Mouse (Mus musculus): ENCODE results near the gene Clps. TPM values are rescaled to one million over a fixed set of nuclear protein-coding genes. Genes with fewer than 3 reads are reported as not detected.

Gene Clps
- polyA plus RNA-seq (2015; fragmentation: Illumina TruSeq; extraction: RNeasy Lipid Tissue Mini Kit (QIAGEN cat#74804); ENCODE audit: insufficient read depth, low read depth, low replicate concordance), result 44,031 TPM

DNA sequence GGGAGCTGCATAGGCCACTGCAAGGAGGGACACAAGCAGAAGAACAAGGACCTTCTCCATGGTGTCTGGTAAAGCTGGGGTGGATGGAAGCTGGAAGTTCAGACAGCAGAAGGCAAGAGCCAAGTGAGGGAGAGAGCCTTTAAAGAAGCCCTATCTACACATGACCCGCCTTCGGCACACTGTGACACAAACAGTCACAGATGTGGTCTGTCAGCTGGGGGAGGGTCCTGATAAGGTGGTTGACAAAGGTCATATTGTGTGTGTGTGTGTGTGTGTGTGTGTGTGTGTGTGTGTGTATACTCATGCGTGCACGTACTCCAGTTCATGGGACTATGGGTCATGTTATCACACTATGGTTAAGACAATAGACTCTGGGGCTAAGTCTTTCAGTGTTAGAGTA, at the start of gene Clps:
Gene Clps, minus strand, starts transcription at position 169 of the 400 bp plus-strand sequence.

DNA sequence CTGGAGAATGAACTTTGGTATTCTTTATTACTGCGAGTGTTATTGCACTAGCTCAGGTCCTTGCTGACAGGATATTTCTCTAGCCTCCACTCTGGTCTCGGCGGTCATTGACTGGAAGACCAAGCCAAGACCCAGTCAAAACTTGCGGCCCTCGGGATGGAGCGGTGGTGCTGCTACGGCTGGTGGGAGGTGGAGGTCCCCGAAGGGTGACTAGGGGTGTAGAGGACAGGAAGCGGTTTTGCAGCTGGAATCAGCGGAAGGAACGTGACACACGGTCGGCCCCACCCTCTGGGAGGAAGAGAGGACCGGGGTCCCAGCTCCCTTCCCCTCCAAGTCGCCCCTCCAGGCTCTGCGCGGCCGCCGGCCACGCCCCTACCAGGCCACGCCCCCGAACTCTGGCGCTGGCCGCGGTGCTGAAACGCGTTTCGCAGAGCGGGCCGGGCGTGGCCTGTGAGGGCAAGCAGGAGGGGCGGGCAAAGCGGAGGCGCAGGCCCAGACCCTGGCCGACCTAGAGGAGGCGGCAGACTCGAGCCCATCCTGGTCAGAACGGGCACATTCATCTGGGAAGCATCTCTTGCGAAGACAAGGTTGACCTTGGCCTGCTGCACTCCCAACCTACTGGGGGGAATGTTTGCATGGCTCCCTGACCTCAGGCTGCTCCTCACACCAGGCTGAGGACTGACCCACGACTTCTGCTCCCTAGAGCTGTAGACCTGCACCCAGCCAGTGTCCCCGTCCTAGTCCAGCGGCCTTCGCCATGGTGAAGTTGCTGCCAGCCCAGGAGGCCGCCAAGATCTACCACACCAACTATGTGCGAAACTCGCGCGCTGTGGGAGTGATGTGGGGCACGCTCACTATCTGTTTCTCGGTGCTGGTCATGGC, 14.9 kb upstream of the Clps start, which contains the start of gene Lhfpl5:
Gene Lhfpl5, plus strand, starts transcription at position 398 of the 882 bp plus-strand sequence.

DNA sequence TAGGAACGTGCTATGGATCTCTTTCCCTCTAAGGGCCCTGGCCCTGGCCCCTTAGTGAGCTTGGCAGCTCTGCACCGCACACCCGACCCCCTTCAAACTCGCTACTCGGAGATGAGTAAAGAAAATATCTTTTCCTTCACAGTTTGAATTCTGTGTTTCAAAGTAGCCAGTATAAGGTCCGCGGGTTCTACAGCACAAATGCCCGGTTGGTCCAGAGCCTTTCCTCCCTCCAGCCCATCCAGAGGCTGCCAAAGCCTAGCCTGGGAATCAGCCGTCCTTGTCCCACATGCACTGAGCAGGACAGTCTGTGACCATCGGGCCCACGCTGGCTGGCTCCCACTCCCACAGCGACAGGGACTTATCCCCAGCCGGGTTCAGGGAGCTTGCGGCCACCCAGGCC, 11.5 kb downstream of the Clps start, which contains the start of gene Clpsl2:
Gene Clpsl2, plus strand, starts transcription at position 301 of the 400 bp plus-strand sequence.

DNA sequence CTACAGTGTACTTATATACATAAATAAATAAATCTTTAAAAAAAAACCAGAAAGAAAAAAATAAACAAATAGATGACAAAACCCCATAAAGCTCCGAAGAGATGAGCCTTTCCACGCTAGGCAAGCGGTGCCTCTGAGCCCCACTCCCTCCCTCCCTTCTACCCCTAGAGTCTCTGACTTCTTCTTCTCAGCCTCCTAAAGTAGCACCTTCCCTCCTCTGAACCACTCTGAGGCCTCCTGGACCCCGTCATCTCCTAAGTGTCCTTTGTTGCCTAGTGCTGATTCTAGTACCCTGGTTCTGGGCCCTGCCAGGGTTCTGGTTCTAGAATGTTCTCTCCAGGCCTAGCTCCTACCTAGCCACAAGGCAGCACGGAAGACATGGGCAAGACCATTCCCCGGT, 30.1 kb downstream of the Clps start, which contains the start of gene Armc12:
Gene Armc12, plus strand, starts transcription at position 301 of the 400 bp plus-strand sequence.

DNA sequence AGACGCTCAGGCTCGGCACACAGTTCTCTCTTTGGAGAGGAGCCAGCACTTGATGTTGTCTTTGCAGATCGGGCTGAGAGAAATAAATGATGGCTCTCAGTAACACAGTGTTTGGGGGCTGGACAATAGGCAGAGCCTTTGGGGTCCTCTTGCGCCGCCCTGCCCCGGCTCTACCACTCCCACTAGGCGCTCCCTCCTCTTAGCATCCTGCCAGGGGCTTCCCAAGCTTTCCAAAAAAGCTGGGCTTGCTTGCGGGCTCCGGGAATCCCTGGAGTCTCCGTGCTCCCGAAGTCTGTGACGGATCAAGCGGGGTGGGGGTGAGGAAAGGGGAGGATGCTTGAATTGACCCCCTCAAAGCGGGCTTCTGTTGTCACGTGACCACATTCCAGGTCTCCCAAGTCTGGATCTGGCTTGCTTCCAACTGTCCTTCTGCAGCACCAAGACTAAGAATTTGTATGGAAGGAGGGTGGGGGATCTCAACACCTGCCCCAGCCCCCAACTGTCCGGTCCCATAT, 43.1 kb downstream of the Clps start, which contains the start of gene Fkbp5:
Gene Fkbp5, minus strand, starts transcription at position 87 of the 515 bp plus-strand sequence.

Other genes starting within 250 kb of the Clps start
- gene Fance, start 247.2 kb downstream of the Clps start, polyA plus RNA-seq (2015; fragmentation: Illumina TruSeq; extraction: RNeasy Lipid Tissue Mini Kit (QIAGEN cat#74804); ENCODE audit: insufficient read depth, low read depth, low replicate concordance), result 12.6 TPM
- 539 TPM for gene Rpl10a, start 232.3 kb downstream of the Clps start, polyA plus RNA-seq (2015; fragmentation: Illumina TruSeq; extraction: RNeasy Lipid Tissue Mini Kit (QIAGEN cat#74804); ENCODE audit: insufficient read depth, low read depth, low replicate concordance)
- 5.6 TPM for gene Tead3, start 209.9 kb downstream of the Clps start, polyA plus RNA-seq (2015; fragmentation: Illumina TruSeq; extraction: RNeasy Lipid Tissue Mini Kit (QIAGEN cat#74804); ENCODE audit: insufficient read depth, low read depth, low replicate concordance)
- not detected for gene Tulp1, start 195.5 kb downstream of the Clps start, polyA plus RNA-seq (2015; fragmentation: Illumina TruSeq; extraction: RNeasy Lipid Tissue Mini Kit (QIAGEN cat#74804); ENCODE audit: insufficient read depth, low read depth, low replicate concordance)
- gene Fkbp5, start 43.2 kb downstream of the Clps start, polyA plus RNA-seq (2015; fragmentation: Illumina TruSeq; extraction: RNeasy Lipid Tissue Mini Kit (QIAGEN cat#74804); ENCODE audit: insufficient read depth, low read depth, low replicate concordance), result 9.3 TPM
- gene Armc12, start 30.0 kb downstream of the Clps start, polyA plus RNA-seq (2015; fragmentation: Illumina TruSeq; extraction: RNeasy Lipid Tissue Mini Kit (QIAGEN cat#74804); ENCODE audit: insufficient read depth, low read depth, low replicate concordance), result not detected
- gene Clpsl2, start 11.4 kb downstream of the Clps start, polyA plus RNA-seq (2015; fragmentation: Illumina TruSeq; extraction: RNeasy Lipid Tissue Mini Kit (QIAGEN cat#74804); ENCODE audit: insufficient read depth, low read depth, low replicate concordance), result not detected
- gene Lhfpl5, start 14.9 kb upstream of the Clps start, polyA plus RNA-seq (2015; fragmentation: Illumina TruSeq; extraction: RNeasy Lipid Tissue Mini Kit (QIAGEN cat#74804); ENCODE audit: insufficient read depth, low read depth, low replicate concordance), result not detected
- gene Srpk1, start 61.9 kb upstream of the Clps start, polyA plus RNA-seq (2015; fragmentation: Illumina TruSeq; extraction: RNeasy Lipid Tissue Mini Kit (QIAGEN cat#74804); ENCODE audit: insufficient read depth, low read depth, low replicate concordance), result 28.9 TPM
- gene Slc26a8, start 129.5 kb upstream of the Clps start, polyA plus RNA-seq (2015; fragmentation: Illumina TruSeq; extraction: RNeasy Lipid Tissue Mini Kit (QIAGEN cat#74804); ENCODE audit: insufficient read depth, low read depth, low replicate concordance), result not detected
- 17.4 TPM for gene Mapk14, start 130.6 kb upstream of the Clps start, polyA plus RNA-seq (2015; fragmentation: Illumina TruSeq; extraction: RNeasy Lipid Tissue Mini Kit (QIAGEN cat#74804); ENCODE audit: insufficient read depth, low read depth, low replicate concordance)
- not detected for gene AC170998.1, start 165.3 kb upstream of the Clps start, polyA plus RNA-seq (2015; fragmentation: Illumina TruSeq; extraction: RNeasy Lipid Tissue Mini Kit (QIAGEN cat#74804); ENCODE audit: insufficient read depth, low read depth, low replicate concordance)
- 5.8 TPM for gene Mapk13, start 208.5 kb upstream of the Clps start, polyA plus RNA-seq (2015; fragmentation: Illumina TruSeq; extraction: RNeasy Lipid Tissue Mini Kit (QIAGEN cat#74804); ENCODE audit: insufficient read depth, low read depth, low replicate concordance)
- 15.3 TPM for gene Brpf3, start 240.3 kb upstream of the Clps start, polyA plus RNA-seq (2015; fragmentation: Illumina TruSeq; extraction: RNeasy Lipid Tissue Mini Kit (QIAGEN cat#74804); ENCODE audit: insufficient read depth, low read depth, low replicate concordance)